Mouse (Mus musculus) small intestine, adult 2 months (tissue): Measurements from ENCODE around the gene Pter.

ENCODE experiments used
- CTCF ChIP-seq: fragments of 200-500 bp; IDR thresholded peaks from 2 replicates; pipeline ENCODE4 v1.5.1; 2012; ENCODE audit warnings: low read depth, mild to moderate bottlenecking, control low read depth, inconsistent platforms, low read length, moderate library complexity, mixed read lengths; ENCODE audit not compliant: insufficient replicate concordance, insufficient read length; ENCODE audit errors: extremely low read depth
- POLR2A ChIP-seq: fragments of 200-500 bp; IDR thresholded peaks from 2 replicates; pipeline ENCODE4 v1.6.1; 2012; ENCODE audit warnings: low read depth, mild to moderate bottlenecking, control low read depth, inconsistent platforms, low read length, moderate library complexity

DNA sequence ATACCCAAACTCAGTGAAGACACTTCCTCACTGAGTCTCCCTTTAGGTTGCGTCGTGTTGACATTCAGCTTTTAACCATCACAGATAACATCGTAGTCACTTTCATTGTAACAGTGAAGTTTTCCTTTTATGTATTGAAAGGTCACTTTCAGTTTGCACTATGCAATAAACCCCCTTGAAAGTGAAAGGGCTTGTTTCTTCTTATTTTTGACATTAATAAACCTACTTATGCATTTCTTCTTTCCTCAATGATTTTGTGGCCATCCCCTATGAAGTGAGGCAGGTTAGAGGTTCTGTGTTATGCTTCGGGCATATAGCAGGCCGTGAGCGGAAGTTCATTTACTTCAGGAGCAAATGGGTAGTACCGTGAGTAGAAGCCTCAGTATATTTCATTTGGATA, 53.5 kb downstream of the Pter start:
- TF ChIP-seq POLR2A (no peak), CTCF (no peak)
